Mouse (Mus musculus): Measurements from ENCODE around the gene Ly6g5b.

DNA sequence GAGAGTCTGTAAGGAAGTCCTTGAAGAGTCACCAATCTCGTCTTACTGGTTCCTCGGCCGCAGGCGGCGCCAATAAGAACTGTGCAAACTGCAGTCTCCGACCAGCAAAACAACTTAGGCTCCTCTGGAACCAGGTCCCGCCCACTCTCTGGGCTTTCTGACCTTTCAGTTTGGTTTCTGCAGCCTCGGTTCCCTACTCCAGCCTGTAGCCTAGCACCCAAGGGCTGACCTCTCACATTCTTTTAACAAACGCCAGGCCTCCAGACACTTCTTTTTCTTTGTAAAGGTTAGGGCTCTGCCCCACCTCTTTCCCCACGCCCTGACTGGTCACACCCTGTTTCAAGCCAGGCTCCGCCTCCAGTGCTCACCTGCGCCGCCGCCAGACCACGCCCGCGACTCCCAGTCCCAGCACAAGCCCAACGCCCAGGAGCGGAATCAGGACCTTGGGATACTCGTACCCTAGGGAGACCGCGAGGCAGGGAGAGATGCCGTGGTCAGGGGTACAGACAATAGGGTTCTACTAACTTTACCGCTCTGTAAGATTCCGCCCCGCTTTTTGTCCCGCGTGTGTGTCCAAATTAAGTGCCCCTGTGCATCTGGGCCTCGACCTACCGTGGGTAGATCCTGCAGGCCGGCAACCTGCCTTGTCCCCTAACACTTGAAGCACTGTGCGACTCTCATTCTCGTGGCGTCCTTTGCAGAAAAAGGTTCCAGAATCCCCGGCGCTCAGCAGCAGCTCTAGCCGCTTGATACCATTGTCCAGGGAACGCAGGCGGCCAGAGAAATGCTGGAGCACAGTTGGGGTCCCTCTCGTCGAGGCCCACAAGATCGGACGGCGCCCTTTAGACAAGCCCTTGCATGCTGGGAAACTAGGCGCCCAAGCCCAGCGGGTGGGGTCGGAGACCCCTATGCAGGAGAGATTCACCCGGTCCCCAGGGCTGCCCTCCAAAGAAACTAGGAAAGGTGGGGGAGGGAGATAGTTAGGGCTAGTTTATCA is 50.0 kb downstream of the Ly6g5b start, which contains the start of gene Ly6g6c:
- TF ChIP-seq CTCF (IDR thresholded peaks at IDR 0.05; ENCODE audit: control insufficient read depth, insufficient read depth, low read length) (no peak), POLR2A (IDR thresholded peaks at IDR 0.05; ENCODE audit: borderline replicate concordance, control insufficient read depth, low read depth, low read length) (0 out of 2 replicates have a peak, but pooled peaks have one; percentile 14)
